Mouse (Mus musculus): Measurements from ENCODE around the gene Yif1a.
A peak's percentile ranks its signal among the peaks of the same experiment; 100 is the strongest.

Yif1a gene

DNA sequence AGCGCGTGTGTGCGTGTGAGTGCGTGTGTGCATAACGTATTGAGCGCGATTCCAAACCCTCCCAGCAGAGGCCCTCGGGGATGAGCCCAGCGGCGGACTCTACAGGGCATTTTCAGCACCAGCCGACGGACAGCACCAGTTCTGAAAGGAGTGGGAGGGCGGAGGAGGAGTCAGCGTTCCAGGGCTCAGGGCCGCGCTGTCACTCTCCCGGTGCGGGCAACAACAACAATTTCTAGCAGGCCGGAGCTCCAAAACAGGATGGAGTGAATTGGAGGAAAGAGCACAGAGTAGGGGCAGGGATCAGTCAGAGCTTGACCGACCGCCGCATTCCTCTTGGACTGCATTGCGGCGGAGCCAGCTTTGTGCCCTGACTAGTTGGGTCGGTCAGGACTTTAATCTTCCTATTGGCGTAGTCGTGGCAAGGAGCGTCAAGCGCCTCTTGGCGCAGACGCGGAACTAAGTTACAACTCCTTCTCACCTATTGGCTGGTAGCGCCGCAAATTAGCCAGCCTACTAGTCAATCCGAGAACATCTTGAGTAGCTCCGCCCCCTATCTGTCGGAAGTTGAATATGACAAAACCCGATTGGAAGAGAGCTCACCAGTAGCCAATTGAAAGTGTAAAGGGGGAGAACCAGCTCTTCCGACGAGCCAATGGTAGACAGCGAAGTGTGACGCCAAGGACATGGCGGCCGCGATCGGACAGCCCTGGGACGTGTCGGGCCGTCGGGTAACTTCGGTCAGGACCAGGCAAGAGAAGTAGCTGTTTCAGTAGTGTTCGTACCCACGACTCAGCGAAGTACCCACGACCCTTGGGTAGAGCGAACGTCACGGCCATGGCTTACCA is at the start of gene Yif1a:
Yif1a (plus strand) TSS at position 655 of the 845 bp plus-strand sequence.
- peak; percentile 100 for DNase-seq (ENCODE audit: extremely low read depth, low read depth)

DNA sequence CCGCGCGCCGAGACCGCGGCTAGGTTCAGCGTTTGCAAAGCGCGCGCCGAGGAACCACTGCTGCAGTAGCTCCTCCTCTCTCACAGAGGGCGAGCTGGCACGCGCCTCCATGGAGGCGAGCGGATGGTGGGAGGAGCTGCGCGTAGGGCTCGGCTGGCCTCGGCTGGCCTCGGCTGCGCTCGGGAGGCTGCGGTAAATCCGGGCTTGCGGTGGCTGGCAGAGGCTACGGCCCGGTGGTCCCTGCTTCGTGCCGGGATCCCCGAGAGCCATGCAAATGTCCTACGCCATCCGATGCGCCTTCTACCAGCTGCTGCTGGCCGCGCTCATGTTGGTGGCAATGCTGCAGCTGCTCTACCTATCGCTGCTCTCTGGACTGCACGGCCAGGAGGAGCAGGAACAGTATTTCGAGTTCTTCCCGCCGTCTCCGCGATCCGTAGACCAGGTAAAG is 49.6 kb upstream of the Yif1a start, which contains the start of the genes B4gat1 and AC124502.3:
B4gat1 (plus strand) TSS at position 118 of the 448 bp plus-strand sequence.
AC124502.3 (plus strand) TSS at position 183 of the 448 bp plus-strand sequence.
- DNase-seq (ENCODE audit: extremely low read depth, low read depth): peak; percentile 59

DNA sequence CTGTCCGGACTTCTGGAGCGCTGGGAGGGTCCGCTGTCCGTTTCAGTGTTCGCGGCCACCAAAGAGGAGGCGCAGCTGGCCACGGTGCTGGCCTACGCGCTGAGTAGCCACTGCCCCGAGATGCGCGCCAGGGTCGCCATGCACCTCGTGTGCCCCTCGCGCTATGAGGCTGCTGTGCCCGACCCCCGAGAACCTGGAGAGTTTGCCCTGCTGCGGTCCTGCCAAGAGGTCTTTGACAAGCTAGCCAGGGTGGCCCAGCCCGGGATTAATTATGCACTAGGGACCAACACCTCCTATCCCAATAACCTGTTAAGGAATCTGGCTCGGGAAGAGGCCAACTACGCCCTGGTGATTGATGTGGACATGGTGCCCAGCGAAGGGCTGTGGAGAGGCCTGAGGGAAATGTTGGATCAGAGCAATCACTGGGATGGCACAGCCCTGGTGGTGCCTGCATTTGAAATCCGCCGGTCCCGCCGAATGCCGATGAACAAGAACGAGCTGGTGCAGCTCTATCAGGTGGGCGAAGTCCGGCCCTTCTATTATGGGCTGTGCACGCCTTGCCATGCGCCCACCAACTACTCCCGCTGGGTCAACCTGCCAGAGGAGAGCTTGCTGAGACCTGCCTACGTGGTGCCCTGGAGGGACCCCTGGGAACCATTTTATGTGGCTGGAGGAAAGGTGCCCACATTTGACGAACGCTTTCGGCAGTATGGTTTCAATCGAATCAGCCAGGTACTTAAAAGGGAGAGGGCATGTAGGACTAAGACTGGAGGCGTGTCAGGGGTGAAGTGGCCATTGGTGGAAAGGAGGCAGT is 48.8 kb upstream of the Yif1a start:
- DNase-seq (ENCODE audit: extremely low read depth, low read depth): no peak

DNA sequence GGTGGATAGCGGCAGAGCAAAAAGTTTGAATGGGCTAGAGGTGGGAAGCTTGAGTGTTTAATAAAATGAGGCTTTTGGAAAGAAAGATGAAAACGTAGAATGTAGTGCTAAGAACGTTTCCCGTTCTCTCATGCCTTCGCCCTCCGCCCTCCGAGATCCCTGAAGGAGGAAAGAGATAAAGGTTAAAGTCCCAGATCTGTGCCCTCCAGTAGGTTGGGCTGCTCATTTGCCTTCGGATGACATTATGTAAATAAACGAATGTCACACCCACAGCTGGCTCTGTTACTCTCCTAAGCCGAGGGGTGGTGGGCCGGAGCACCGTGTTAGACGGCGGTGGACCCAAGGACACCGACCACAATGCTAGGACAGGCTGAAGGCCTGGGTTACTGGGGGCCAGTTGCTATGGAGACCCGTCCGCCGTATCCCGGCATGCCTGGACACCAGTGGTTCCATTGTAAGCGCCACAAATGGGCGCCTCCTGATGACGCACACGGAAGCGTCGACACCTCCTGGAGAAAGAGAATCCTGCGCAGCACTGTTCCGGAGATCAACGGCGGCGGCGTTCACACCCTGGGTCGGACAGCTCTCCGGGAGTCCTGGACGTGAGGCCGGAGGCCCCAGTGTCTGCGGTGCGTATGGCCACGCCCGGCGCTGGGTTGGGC is 47.3 kb upstream of the Yif1a start, which contains the start of gene Brms1:
Brms1 (plus strand) TSS at position 493 of the 662 bp plus-strand sequence.
- peak; percentile 89 for DNase-seq (ENCODE audit: extremely low read depth, low read depth)

DNA sequence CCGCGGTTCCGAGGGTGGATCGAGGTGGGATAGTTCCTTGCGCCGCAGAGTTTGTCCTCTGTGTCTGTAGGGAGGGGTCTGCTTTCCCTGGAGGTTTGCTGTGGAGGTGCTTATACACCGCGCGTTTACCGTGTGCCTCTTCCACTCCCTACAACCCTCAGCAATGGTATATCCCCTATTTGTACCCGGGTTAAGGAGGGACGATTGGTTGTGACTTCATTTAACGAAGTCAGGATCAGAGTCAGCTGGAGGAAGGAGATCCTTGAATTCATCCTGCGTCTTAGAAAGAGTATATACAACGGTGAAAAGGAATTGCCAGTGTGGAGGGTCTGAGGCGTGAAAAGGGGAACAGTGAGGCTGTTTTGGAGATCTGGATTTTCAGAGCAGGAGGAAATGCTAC is 46.8 kb upstream of the Yif1a start:
- peak; percentile 33 for DNase-seq (ENCODE audit: extremely low read depth, low read depth)

DNA sequence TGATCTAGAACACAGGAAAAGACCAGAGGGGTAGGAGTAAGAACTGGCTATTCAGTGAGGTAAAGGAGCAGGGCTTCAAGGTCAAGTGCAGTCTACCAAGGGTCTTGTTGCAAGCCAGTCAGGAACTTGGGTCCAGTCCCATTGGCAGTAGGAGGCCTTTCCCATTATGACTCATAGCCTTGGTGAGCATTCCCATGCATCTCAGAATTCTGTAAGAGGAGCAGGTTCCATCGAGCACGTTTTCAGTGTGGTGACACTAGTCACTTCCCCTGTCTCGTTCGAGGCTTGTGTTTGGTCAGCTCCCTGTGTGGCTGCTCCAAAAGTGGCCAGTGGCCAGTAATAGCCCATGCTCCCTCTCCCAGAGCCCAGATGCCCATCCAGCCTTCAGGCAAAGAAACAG is 42.8 kb upstream of the Yif1a start:
- DNase-seq (ENCODE audit: extremely low read depth, low read depth): no peak

DNA sequence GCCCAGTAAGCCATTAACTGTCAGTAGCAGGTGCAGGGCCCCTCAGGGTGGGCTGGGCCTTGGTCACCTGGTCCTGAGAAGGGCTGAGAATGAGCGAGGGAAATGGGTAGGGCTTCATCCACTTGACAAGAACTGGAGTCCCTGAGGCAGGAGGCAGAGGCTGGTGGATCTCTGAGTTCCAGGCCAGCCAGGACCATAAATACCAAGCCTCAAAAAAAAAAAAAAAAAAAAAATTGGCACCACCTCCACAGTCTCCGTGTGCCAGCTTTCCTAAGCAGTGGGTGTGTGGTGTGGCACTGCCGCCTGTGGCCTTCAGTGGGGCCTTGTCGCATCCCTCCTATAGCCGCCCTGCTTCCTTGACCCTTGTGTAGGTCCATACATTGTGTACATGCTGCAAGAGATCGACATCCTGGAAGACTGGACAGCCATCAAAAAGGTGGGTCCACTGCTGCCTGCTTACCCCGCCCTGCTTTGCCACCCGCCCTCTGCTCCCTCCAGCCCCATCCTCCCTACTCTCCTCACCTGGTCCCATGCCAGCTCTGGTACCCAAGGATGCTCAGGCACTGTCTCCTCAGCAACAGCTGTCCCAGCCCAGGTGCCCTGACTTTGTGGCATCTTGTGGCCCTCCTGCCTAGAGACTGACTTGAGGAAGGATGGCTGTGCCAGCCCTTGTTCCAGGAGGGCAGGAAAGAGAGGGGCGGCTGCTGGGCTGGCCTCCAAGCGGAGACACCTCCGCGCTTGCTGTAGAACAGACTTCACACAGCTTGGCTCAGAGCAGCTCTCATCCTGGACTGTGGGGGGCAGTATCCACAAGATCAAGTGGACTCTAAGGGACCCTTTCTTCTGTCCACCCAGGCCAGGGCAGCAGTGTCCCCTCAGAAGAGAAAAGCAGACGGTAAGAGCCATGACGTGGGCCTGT is 39.9 kb upstream of the Yif1a start:
- no peak for DNase-seq (ENCODE audit: extremely low read depth, low read depth)

DNA sequence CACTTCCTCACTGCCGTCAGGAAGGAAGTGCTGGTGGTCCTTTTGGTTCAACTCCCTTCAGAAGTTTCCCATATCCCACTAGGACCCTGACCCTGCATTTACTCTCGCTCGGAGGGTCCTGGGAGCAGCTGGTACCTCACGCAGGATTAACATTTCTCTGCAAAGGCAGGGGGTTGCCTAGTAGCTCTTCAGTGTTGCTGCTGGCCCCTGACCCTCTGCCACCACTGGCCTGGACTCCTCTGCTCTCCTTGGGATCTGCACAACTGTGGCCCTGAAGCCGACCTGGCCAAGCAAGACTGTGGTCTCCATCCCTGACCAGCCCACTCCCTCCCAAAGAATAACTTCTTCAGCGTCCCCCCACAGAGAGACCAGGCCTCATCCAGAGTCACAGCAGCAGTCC is 39.0 kb upstream of the Yif1a start:
- no peak for DNase-seq (ENCODE audit: extremely low read depth, low read depth)

DNA sequence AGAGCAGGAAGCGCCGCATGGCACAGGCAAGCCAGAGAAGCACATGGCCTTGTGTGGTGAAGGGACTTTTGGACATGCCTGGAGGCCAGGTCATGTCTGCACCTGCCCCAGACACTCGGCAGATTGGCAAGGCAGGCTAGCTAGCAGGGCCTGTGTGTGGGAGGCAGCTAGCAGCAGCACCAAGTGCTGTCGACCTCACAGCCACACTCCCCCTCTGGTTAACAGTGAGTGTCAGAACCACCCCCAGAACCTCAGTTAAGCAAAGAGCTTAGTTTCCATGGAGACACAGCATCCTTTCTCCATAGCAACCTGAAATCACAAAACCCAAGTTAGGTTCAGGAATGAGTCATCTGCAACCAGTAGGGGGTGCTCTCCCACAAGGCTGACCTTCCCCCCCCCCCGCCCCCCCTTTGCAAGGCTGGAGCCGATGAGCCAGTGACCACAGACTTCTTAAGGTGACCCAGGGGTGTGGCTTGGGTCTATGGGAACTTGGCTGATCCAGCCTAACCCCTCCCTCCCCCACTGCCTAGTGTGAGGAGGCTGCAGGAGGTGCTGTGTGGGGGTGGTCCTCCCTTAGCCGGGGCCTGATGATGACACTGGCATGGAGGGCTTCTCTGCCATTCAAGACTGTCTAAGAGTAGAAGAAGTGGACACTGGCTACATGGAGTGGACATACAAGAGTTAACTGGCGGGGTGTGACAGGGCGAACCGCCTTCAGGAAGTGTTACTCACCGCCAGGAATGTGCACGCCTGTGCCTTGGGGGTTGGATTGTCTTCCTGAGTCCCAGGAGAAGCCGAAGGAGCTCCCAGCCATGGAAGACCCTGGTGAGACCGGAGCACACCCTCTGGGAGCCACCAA is 38.1 kb upstream of the Yif1a start, which contains the start of gene Rin1:
Rin1 (plus strand) TSS at position 435 of the 859 bp plus-strand sequence.
- no peak for DNase-seq (ENCODE audit: extremely low read depth, low read depth)

DNA sequence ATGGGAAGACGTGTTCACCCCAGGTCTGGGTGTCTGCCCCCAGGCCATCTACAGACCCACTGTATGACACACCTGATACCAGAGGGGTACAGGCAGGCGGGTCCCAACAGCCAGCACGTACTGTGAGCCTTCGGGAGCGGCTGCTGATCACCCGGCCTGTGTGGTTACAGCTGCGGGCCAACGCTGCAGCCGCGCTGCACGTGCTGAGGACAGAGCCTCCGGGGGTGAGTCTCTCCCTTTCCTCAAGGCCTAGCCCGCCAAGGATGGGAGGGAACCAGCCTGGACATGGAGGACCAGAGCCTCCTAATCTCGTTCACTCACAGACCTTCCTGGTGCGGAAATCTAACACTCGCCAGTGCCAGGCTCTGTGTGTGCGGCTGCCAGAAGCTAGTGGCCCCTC is 37.3 kb upstream of the Yif1a start:
- no peak for DNase-seq (ENCODE audit: extremely low read depth, low read depth)

DNA sequence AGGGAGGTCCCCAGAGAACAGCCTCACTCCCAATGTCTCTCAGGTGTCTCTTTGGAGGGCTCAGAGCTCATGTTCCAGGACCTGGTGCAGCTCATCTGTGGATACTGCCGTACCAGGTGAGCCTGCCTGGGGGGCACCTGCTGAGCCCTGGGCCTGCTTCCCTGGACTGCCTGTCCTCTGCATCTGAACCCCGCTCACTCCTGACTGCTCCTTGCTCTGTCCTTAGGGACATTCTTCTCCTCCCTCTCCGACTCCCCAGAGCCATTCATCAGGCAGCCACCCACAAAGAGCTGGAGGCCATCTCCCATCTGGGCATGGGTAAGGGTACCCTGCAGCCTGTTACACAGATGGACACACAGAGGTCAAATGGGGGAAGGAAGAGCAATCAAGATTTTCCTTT is 36.8 kb upstream of the Yif1a start:
- DNase-seq (ENCODE audit: extremely low read depth, low read depth): no peak

DNA sequence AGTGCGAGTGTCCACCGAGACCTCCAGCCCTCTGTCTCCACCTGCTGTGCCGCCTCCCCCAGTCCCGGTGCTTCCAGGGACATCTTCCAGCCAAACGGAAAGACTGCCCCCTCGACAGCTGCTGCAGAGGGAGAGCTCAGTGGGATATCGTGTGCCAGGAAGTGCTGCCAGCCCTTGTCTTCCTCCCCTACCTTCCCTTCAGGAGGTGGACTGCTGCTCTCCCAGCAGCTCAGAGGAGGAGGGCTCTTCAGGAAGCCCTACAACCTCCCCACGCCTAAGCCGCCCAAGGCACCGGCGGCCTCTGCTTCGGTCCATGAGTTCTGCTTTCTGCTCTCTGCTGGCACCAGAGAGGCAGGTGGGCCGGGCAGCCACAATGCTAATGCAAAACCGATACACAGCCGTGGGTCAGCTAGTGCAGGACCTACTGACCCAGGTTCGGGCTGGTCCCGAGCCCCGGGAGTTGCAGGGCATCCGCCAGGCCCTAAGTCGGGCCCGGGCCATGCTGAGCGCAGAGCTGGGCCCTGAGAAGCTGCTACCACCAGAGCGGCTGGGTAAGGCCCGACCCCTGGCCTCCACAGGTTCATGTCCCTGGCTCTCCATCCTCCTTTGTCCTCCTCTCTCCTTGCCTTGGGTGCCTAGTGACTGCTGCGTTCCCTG is 36.0 kb upstream of the Yif1a start:
- DNase-seq (ENCODE audit: extremely low read depth, low read depth): no peak

DNA sequence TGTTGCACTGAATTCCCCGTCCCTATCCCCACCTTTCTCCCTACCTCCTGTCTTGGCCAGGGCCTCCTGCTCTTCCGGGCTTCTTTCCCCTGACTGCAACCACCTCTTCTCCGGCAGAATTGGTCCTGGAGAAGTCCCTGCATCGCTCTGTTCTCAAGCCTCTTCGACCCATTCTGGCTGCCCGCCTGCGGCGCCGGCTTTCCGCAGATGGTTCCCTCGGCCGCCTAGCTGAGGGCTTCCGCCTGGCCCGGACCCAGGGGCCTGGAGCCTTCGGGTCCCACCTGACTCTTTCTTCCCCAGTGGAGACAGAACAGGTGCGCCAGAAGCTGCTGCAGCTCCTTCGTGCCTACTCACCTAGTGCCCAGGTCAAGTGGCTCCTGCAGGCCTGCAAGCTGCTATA is 35.5 kb upstream of the Yif1a start:
- no peak for DNase-seq (ENCODE audit: extremely low read depth, low read depth)

DNA sequence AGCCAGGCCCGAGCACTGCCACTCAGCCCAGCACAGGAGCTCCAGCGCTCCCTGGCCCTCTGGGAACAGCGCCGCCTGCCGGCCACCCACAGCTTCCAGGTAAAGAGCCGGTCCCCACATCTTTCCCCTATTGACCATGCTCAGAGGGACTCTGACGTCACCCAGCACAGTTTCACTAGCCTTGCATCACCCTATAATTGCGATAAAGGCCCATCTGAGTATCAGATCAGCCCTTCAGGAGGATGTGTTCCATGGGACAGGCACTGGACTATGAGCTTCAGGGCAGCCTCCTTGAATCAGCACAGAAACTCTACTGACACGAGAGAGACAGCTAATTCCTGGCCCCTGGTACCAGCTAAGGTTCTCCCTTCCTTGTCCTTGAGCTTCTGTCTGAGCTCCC is 34.4 kb upstream of the Yif1a start:
- DNase-seq (ENCODE audit: extremely low read depth, low read depth): peak; percentile 39

DNA sequence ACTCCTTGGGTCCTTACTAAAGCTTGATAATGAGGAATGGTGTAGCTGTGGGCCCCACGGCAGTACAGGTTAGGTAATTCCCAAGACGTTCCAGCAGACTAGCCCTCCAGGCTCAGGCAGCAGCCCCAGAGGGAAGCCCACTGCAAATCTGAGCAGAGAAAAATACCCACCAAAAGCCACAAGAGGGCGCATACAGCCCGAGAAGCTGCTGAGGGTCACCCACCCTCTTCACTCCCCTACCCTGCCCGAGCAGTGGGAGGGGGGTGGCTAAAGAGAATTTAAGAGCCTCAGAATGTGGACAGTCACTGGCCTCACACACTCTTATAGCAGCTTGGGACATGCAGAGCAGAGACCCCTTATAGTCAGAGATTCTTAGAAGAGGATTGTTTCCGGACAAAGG is 32.1 kb upstream of the Yif1a start:
- DNase-seq (ENCODE audit: extremely low read depth, low read depth): no peak

DNA sequence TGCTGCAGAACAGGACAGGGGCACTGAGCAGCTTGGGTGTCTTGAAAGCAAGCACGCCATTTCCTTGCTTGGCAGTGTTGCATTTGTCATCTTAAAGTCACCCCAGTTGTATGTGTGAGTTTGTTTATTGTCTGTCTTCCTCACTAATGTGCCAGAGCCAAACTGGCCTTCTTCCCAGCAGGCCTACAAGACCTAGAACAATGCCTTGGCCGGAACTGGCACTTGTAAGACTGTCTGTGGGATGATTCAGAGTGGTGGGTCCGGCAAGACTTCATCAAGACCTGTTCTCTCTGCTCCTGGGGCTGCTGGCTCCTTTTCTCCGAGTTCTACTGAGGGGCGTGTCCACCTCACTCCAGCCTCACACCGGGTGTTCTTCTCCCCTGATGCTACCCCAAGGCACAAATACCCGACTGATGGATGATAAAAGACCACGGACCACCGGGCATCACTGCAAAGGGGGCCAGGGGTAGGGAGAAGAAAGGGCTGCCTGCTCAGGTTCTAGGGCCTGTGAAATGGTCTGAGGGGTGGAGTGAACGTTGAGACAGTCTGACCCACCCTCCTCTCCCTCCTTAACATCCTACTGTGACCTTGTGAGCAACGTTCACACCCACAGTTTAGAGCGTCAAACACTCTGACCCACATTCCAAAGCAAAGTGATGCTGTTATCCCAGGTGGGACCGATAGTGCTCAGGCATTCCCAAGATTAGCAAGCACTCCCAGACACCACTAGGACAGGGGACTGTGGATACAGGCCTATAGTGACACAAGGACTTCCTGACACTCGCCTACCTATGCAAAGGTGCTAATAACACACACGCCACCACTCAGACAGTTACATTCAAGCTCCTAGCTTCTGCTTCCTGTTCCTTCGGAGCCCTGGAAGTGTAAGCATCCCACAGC is 30.2 kb upstream of the Yif1a start:
- no peak for DNase-seq (ENCODE audit: extremely low read depth, low read depth)

DNA sequence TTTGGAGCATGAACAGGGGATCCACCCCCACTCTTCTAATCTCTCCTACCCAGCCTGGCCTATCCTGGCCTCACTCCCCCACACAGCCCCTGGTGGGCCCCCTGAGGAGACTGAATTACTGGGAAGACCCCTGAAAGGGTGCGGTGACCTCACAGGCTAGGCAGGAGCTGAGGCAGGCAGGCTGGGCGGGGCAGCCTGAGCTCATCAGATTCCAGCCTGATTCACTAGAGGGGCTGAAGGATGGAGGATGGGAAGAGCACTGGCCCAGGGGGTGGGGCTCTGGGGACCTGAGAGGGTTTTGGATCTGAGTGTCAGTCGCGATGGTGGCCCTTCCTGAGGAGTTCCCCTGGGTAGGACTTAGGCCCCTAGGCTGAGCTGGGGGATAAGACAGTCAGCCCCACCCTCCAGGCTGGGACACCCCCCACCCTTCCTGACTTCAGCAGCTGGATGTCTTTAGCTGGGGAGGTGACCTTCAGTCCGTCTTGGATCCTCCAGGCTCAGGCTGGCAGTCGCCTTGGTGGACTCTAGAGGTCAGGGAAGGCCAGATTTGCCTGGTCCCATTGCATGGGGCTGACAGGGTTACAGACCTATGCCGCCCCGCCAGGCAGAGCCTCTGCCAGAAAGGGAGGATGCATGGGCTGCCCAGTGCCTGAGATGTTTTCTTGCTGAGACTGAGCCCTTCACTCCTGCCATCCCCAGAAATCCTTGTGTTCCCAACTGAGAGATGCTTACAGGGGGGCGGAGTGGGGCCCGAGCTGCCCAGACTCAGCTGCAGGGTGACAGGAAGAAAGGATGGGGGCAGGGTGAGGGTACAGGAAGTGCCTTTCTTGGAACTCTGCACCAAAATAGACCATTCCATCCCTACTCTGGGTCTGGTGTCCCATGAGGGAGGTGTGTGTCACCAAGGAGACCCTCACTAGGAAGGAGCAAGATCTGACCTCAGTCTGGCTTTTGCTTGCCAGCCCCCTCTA is 29.3 kb upstream of the Yif1a start:
- no peak for DNase-seq (ENCODE audit: extremely low read depth, low read depth)
